Mouse (Mus musculus) CH12.LX (cell line): Measurements from ENCODE around the gene Mad2l2. TPM values are rescaled to one million over a fixed set of nuclear protein-coding genes. Genes with fewer than 3 reads are reported as not detected.
A peak's percentile ranks its signal among the peaks of the same experiment; 100 is the strongest.
"Not testable (repeated sequence)": the region's sequence is repeated elsewhere in the genome, so short reads cannot be mapped to it uniquely, and the experiment has no call there.

Experiments used
- DNase-seq: peaks from one replicate; pipeline ENCODE4 v3.0.0-alpha.2; 2013; ENCODE audit errors: extremely low read depth
- H3K27ac ChIP-seq: 2 replicates; pipeline ENCODE4 v1.5.1; 2012; ENCODE audit warnings: low read depth, mild to moderate bottlenecking, control low read depth, moderate library complexity; ENCODE audit not compliant: insufficient read depth
- H3K27me3 ChIP-seq: replicated peaks from 2 replicates; pipeline ENCODE3; 2012; ENCODE audit warnings: inconsistent platforms
- H3K36me3 ChIP-seq, 2 experiments: replicated peaks in 1 of 2; 2 replicates each; pipeline versions ENCODE3 to v1.6.1; 2012; ENCODE audit warnings: inconsistent platforms in 1 of 2, low read length in 1 of 2, mild to moderate bottlenecking in 1 of 2, mixed read lengths in 1 of 2, moderate library complexity in 1 of 2; ENCODE audit not compliant: control insufficient read depth in 1 of 2, insufficient read depth in 1 of 2
- H3K4me1 ChIP-seq, 2 experiments: 2 replicates each; pipeline ENCODE4 v1.6.1; 2012; ENCODE audit warnings: inconsistent platforms in 1 of 2, moderate library complexity in 1 of 2; ENCODE audit not compliant: insufficient read depth in 2 of 2, control insufficient read depth in 1 of 2
- H3K4me2 ChIP-seq: 2 replicates; pipeline ENCODE4 v1.6.1; 2012; ENCODE audit warnings: low read depth, mild to moderate bottlenecking, control low read depth; ENCODE audit not compliant: poor library complexity, insufficient read depth, severe bottlenecking
- H3K4me3 ChIP-seq, 3 experiments: fragments of 150-350 bp in 1 of 3; sonication (generic) in 1 of 3; replicated peaks in 1 of 3; 2 replicates each; pipeline versions ENCODE3 to v1.5.1; 2011 to 2012; ENCODE audit warnings: low read depth in 2 of 3, low read length in 2 of 3, mild to moderate bottlenecking in 2 of 3, moderate library complexity in 2 of 3, control low read depth in 1 of 3, improper control_type of control experiment in 1 of 3, inconsistent platforms in 1 of 3, mixed read lengths in 1 of 3; ENCODE audit not compliant: poor library complexity in 1 of 3
- H3K79me2 ChIP-seq: replicated peaks from 2 replicates; pipeline ENCODE4 v1.6.1; 2012; ENCODE audit warnings: mild to moderate bottlenecking, moderate library complexity; ENCODE audit not compliant: control insufficient read depth, poor library complexity, insufficient read depth, severe bottlenecking; ENCODE audit errors: extremely low read depth
- H3K9ac ChIP-seq: 2 replicates; pipeline ENCODE4 v1.6.1; 2012; ENCODE audit warnings: low read depth, mild to moderate bottlenecking, control low read depth, moderate library complexity; ENCODE audit not compliant: insufficient read depth
- H3K9me3 ChIP-seq: replicated peaks from 2 replicates; pipeline ENCODE3; 2012; ENCODE audit warnings: low read length, inconsistent platforms, mixed read lengths
- BHLHE40 ChIP-seq: IDR thresholded peaks from 2 replicates; pipeline ENCODE4 v1.6.1; 2011; ENCODE audit warnings: mild to moderate bottlenecking, low read depth, low read length, improper control_type of control experiment
- CHD1 ChIP-seq: IDR thresholded peaks from 2 replicates; pipeline ENCODE4 v1.6.1; 2012; ENCODE audit warnings: low read depth, low read length, improper control_type of control experiment, inconsistent platforms
- CHD2 ChIP-seq: IDR thresholded peaks from 2 replicates; pipeline ENCODE4 v1.6.1; 2011; ENCODE audit warnings: low read length, improper control_type of control experiment
- CTCF ChIP-seq, 2 experiments: IDR thresholded peaks in 1 of 2; conservative IDR thresholded peaks in 1 of 2; 2 replicates each; pipeline ENCODE4 v1.5.1; 2011 to 2012; ENCODE audit warnings: low read depth in 2 of 2, low read length in 2 of 2, improper control_type of control experiment in 1 of 2, inconsistent platforms in 1 of 2, mild to moderate bottlenecking in 1 of 2, moderate library complexity in 1 of 2
- GABPA ChIP-seq: IDR thresholded peaks from 2 replicates; pipeline ENCODE4 v1.6.1; 2012; ENCODE audit warnings: low read depth, low read length, improper control_type of control experiment, inconsistent platforms; ENCODE audit not compliant: insufficient replicate concordance
- HCFC1 ChIP-seq: IDR thresholded peaks from 2 replicates; pipeline ENCODE4 v1.6.1; 2012; ENCODE audit warnings: low read depth, mild to moderate bottlenecking, inconsistent platforms, low read length, improper control_type of control experiment
- IRF4 ChIP-seq: IDR thresholded peaks from 2 replicates; pipeline ENCODE4 v1.6.1; 2014; ENCODE audit warnings: low read depth, mild to moderate bottlenecking, inconsistent platforms, low read length, improper control_type of control experiment
- MAZ ChIP-seq: IDR thresholded peaks from 2 replicates; pipeline ENCODE4 v1.6.1; 2012; ENCODE audit warnings: low read depth, mild to moderate bottlenecking, inconsistent platforms, low read length, improper control_type of control experiment, moderate library complexity
- MYC ChIP-seq: IDR thresholded peaks from 2 replicates; pipeline ENCODE4 v1.6.1; 2011; ENCODE audit warnings: low read depth, mild to moderate bottlenecking, improper control_type of control experiment, low read length
- NRF1 ChIP-seq: IDR thresholded peaks from 2 replicates; pipeline ENCODE4 v1.6.1; 2014; ENCODE audit warnings: low read depth, mild to moderate bottlenecking, inconsistent platforms, low read length, improper control_type of control experiment, moderate library complexity
- POLR2A ChIP-seq: IDR thresholded peaks from 2 replicates; pipeline ENCODE4 v1.6.1; 2011; ENCODE audit warnings: low read depth, mild to moderate bottlenecking, improper control_type of control experiment, low read length
- POLR2AphosphoS2 ChIP-seq: IDR thresholded peaks from 2 replicates; pipeline ENCODE4 v1.6.1; 2011; ENCODE audit warnings: low read depth, low read length, improper control_type of control experiment
- SMC3 ChIP-seq: IDR thresholded peaks from 2 replicates; pipeline ENCODE4 v1.6.1; 2011; ENCODE audit warnings: low read depth, low read length, improper control_type of control experiment
- UBTF ChIP-seq: IDR thresholded peaks from 2 replicates; pipeline ENCODE4 v1.6.1; 2012; ENCODE audit warnings: low read depth, mild to moderate bottlenecking, inconsistent platforms, low read length, improper control_type of control experiment, moderate library complexity
- USF2 ChIP-seq: conservative IDR thresholded peaks from 2 replicates; pipeline ENCODE4 v1.6.1; 2011; ENCODE audit warnings: low read depth, low read length, improper control_type of control experiment
- ZMIZ1 ChIP-seq: IDR thresholded peaks from 2 replicates; pipeline ENCODE4 v1.6.1; 2012; ENCODE audit warnings: low read depth, mild to moderate bottlenecking, inconsistent platforms, low read length, improper control_type of control experiment
- dilution Hi-C: fragments of 300-500 bp; cut with MboI; formaldehyde crosslinking; loops from 2 replicates; pipeline ENCODE4 v1.14.3; 2020; ENCODE audit warnings: low sequenced_read_pairs; ENCODE audit not compliant: extremely low pct_unique_long_range_greater_than_20kb, extremely low pct_ligation_motif_present
- in situ Hi-C: fragments of 300-500 bp; cut with MboI; formaldehyde crosslinking; loops from 3 replicates; pipeline ENCODE4 v1.14.3; 2019; ENCODE audit warnings: low sequenced_read_pairs, low pct_ligation_motif_present, low pct_unique_long_range_greater_than_20kb, mixed read lengths
- polyA plus RNA-seq: library from polyadenylated mRNA; unstranded; fragments of >175 nt; gene quantifications from 2 replicates; pipeline ENCODE4 v1.2.1, GENCODE M21; 2012; ENCODE audit warnings: low read depth; ENCODE audit not compliant: insufficient read length
- total RNA-seq, 2 experiments: library from RNA; depleted of rRNA; stranded (reverse); fragments of 300-350 nt in 1 of 2; fragments of >200 nt in 1 of 2; gene quantifications; 2 replicates each; pipeline ENCODE4 v1.2.3; 2012 to 2014

Gene Mad2l2
- total and polyA plus RNA-seq, 3 experiments: 23.1 to 43.3 (median 36.5) TPM

- TF ChIP-seq BHLHE40: no peak
- Histone ChIP-seq H3K27ac (no peak overlapping the region), H3K27me3 (peaks cover 84% of the 10 kb centered on the region), H3K4me2 (no peak overlapping the region), H3K4me1 (no peaks in the 10 kb centered on the region), H3K36me3 (no peaks in the 10 kb centered on the region), H3K79me2 (no peaks in the 10 kb centered on the region; the same call in 1 of the 2 replicates), H3K4me3 (no peak overlapping the region), H3K9me3 (no peaks in the 10 kb centered on the region), H3K9ac (no peak overlapping the region)
- dilution Hi-C loops (no loop called here), in situ Hi-C loops (no loop called here)
- DNase-seq: no peak
Observed at GRCm38 (mm10) chr4:148182363-148182762, 52.2 kb downstream of the Mad2l2 start.

GRCm38 (mm10) chr4:148184564-148184963 lies 54.4 kb downstream of the Mad2l2 start:
- dilution Hi-C loops (no loop called here), in situ Hi-C loops (no loop called here)
- Histone ChIP-seq H3K79me2 (no peaks in the 10 kb centered on the region), H3K9me3 (no peaks in the 10 kb centered on the region), H3K36me3 (no peaks in the 10 kb centered on the region), H3K27me3 (peaks cover 75% of the 10 kb centered on the region), H3K27ac (no peak overlapping the region), H3K4me1 (no peaks in the 10 kb centered on the region), H3K4me3 (no peak overlapping the region), H3K9ac (no peak overlapping the region), H3K4me2 (no peak overlapping the region)
- no peak for DNase-seq
- TF ChIP-seq BHLHE40 (no peak), HCFC1 (no peak), SMC3 (no peak), IRF4 (no peak), POLR2A (no peak), CHD2 (no peak), POLR2AphosphoS2 (no peak), MYC (no peak), NRF1 (no peak), GABPA (no peak), CTCF (conservative IDR thresholded peaks at IDR 0.05 in 1 of 2, IDR thresholded peaks at IDR 0.05 in 1 of 2; ENCODE audit: low read depth in 2 of 2, low read length in 2 of 2) (no peak), CHD1 (no peak), USF2 (no peak), ZMIZ1 (no peak), UBTF (no peak)

- H3K9me3 ChIP-seq: no peaks in the 10 kb centered on the region
- H3K27me3 ChIP-seq: peaks cover 73% of the 10 kb centered on the region
- no peaks in the 10 kb centered on the region for H3K36me3 ChIP-seq
- TF ChIP-seq MAZ: no peak
- peak in 1 of 2 experiments; percentile 29; a peak in 2 of 4 replicates for TF ChIP-seq CTCF (conservative IDR thresholded peaks at IDR 0.05 in 1 of 2, IDR thresholded peaks at IDR 0.05 in 1 of 2; ENCODE audit: low read depth in 2 of 2, low read length in 2 of 2)
- DNase-seq: no peak
- dilution Hi-C loops (no loop called here), in situ Hi-C loops (no loop called here)
- H3K9ac ChIP-seq: no peak overlapping the region
- H3K4me3 ChIP-seq: no peak overlapping the region
- H3K79me2 ChIP-seq: no peaks in the 10 kb centered on the region
- H3K4me1 ChIP-seq: no peaks in the 10 kb centered on the region
- no peak overlapping the region for H3K27ac ChIP-seq
- no peak overlapping the region for H3K4me2 ChIP-seq
Observed at GRCm38 (mm10) chr4:148185819-148186218, 55.6 kb downstream of the Mad2l2 start.

GRCm38 (mm10) chr4:148188767-148189166 lies 58.6 kb downstream of the Mad2l2 start:
- dilution Hi-C loops, H3K4me3 ChIP-seq, H3K9me3 ChIP-seq, H3K27ac ChIP-seq, H3K9ac ChIP-seq, H3K79me2 ChIP-seq, H3K4me1 ChIP-seq, in situ Hi-C loops, DNase-seq, H3K4me2 ChIP-seq, H3K36me3 ChIP-seq: not testable (repeated sequence)
- peaks cover 72% of the 10 kb centered on the region for H3K27me3 ChIP-seq
